Mouse (Mus musculus): ENCODE measurements around the gene Ap1m1. TPM values are rescaled to one million over a fixed set of nuclear protein-coding genes. Genes with fewer than 3 reads are reported as not detected.
A peak's percentile ranks its signal among the peaks of the same experiment; 100 is the strongest.

Ap1m1 gene
- polyA plus RNA-seq, 1 experiment from 2014 or later, result 40.7 TPM

DNA sequence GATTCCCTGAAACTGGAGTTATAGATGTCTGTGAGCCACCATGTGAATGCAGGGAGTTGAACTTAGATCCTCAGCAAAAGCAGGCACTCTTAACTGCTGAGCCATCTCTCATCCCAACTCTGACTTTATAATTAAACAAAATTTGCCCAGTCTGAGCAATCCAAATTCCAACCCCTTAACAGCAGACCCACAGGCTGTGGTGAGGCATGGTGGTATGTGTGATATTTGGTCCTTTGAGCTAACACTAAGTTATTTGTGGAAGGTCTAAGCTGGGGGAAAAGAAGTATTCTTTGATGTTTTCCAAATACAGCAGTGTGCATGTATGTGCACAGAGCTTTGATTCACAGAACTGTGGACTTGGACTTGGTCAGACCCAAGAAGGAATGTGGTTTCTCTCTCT is 49.2 kb downstream of the Ap1m1 start:
- Histone ChIP-seq H3K27me3 (ENCODE audit: insufficient read depth, low read length) (no peaks in the 10 kb centered on the region), H3K9me3 (ENCODE audit: low read length) (no peaks in the 10 kb centered on the region), H3K27ac (ENCODE audit: low read depth) (no peak overlapping the region), H3K4me2 (ENCODE audit: low read depth, low read length) (no peak overlapping the region), H3K4me3 (ENCODE audit: low read depth, low read length) (no peak overlapping the region), H3K9ac (replicated peaks) (no peak overlapping the region), H3K4me1 (ENCODE audit: insufficient read depth) (peaks cover 8% of the 10 kb centered on the region), H3K36me3 (replicated peaks; ENCODE audit: insufficient read depth, low read length) (no peaks in the 10 kb centered on the region)
- no peak for TF ChIP-seq CTCF (IDR thresholded peaks at IDR 0.05; ENCODE audit: low read depth)
- TF ChIP-seq EP300 (IDR thresholded peaks at IDR 0.05; ENCODE audit: low read depth), result no peak
- no peak for DNase-seq
- no peak for ATAC-seq

- Histone ChIP-seq H3K9me3 (ENCODE audit: low read length) (no peaks in the 10 kb centered on the region), H3K4me1 (ENCODE audit: insufficient read depth) (peaks cover 14% of the 10 kb centered on the region), H3K4me2 (ENCODE audit: low read depth, low read length) (no peak overlapping the region), H3K4me3 (ENCODE audit: low read depth, low read length) (no peak overlapping the region), H3K9ac (replicated peaks) (no peak overlapping the region), H3K27me3 (ENCODE audit: insufficient read depth, low read length) (no peaks in the 10 kb centered on the region), H3K36me3 (replicated peaks; ENCODE audit: insufficient read depth, low read length) (no peaks in the 10 kb centered on the region), H3K27ac (ENCODE audit: low read depth) (no peak overlapping the region)
- DNase-seq, result no peak
- TF ChIP-seq EP300 (IDR thresholded peaks at IDR 0.05; ENCODE audit: low read depth) (no peak), CTCF (IDR thresholded peaks at IDR 0.05; ENCODE audit: low read depth) (no peak)
- ATAC-seq, result no peak
- WGBS (ENCODE audit: insufficient replicate concordance), result 58% methylated on average over 2 of the region's 2 CpGs
These were observed 51.3 kb downstream of the Ap1m1 start for GRCm38 (mm10) chr8:72291104-72291503.

DNA sequence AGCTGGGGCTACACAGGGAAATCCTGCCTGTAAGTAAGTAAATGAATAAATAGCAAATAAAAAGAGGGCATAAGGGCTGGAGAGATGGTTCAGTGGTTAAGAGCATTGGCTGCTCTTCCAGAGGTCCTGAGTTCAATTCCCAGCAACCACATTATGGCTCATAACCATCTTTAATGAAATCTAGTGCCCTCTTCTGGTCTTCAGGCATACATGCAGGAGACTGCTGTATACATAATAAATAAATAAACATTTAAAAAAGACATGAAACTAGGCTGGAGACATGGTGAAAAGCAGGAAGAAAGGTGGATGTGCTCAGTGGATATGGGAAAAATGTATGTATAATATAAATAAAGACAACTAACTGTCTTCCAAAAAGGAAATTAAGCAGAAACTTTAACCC is 53.5 kb downstream of the Ap1m1 start:
- no peak overlapping the region for H3K4me2 ChIP-seq (ENCODE audit: low read depth, low read length)
- H3K9me3 ChIP-seq (ENCODE audit: low read length), result no peaks in the 10 kb centered on the region
- H3K4me3 ChIP-seq (ENCODE audit: low read depth, low read length), result no peak overlapping the region
- TF ChIP-seq EP300 (IDR thresholded peaks at IDR 0.05; ENCODE audit: low read depth) (no peak), CTCF (IDR thresholded peaks at IDR 0.05; ENCODE audit: low read depth) (peak; percentile 27; the same call in 1 of the 2 replicates)
- DNase-seq, result no peak
- H3K4me1 ChIP-seq (ENCODE audit: insufficient read depth), result peaks cover 14% of the 10 kb centered on the region
- H3K36me3 ChIP-seq (replicated peaks; ENCODE audit: insufficient read depth, low read length), result no peaks in the 10 kb centered on the region
- H3K27me3 ChIP-seq (ENCODE audit: insufficient read depth, low read length), result no peaks in the 10 kb centered on the region
- H3K9ac ChIP-seq (replicated peaks), result no peak overlapping the region
- H3K27ac ChIP-seq (ENCODE audit: low read depth), result no peak overlapping the region
- ATAC-seq, result no peak

DNA sequence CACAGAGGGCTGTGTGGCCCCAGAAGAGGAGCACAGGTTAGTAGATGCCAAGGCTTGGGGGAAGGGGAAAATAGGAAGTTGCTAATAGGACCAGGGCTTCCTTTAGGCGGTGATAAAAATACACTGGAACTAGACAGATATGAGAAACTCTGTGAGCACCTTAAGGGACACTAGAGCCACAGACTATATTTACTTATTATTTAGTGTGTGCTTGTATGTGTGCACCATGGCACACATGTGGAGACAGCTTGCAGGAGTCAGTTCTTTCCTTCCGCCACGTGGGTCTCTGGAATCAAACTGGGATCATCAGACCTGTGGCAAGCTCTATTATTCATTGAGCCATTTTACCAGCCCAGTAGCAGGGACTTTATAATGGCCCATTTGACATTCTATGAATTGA is 55.3 kb downstream of the Ap1m1 start:
- DNase-seq, result no peak
- Histone ChIP-seq H3K27me3 (ENCODE audit: insufficient read depth, low read length) (no peaks in the 10 kb centered on the region), H3K9ac (replicated peaks) (no peak overlapping the region), H3K4me1 (ENCODE audit: insufficient read depth) (peaks cover 14% of the 10 kb centered on the region), H3K4me2 (ENCODE audit: low read depth, low read length) (peak overlapping the region; percentile 11; the same call in 1 of the 2 replicates), H3K9me3 (ENCODE audit: low read length) (no peaks in the 10 kb centered on the region), H3K36me3 (replicated peaks; ENCODE audit: insufficient read depth, low read length) (no peaks in the 10 kb centered on the region), H3K4me3 (ENCODE audit: low read depth, low read length) (no peak overlapping the region), H3K27ac (ENCODE audit: low read depth) (peak overlapping the region; percentile 81)
- 43% methylated on average over 3 of the region's 3 CpGs for WGBS (ENCODE audit: insufficient replicate concordance)
- no peak for ATAC-seq
- TF ChIP-seq CTCF (IDR thresholded peaks at IDR 0.05; ENCODE audit: low read depth) (no peak), EP300 (IDR thresholded peaks at IDR 0.05; ENCODE audit: low read depth) (no peak)

- Histone ChIP-seq H3K27ac (ENCODE audit: low read depth) (peak overlapping the region; percentile 81), H3K36me3 (replicated peaks; ENCODE audit: insufficient read depth, low read length) (no peaks in the 10 kb centered on the region), H3K4me2 (ENCODE audit: low read depth, low read length) (peak overlapping the region; percentile 19; the same call in 1 of the 2 replicates), H3K9me3 (ENCODE audit: low read length) (no peaks in the 10 kb centered on the region), H3K4me3 (ENCODE audit: low read depth, low read length) (no peak overlapping the region), H3K27me3 (ENCODE audit: insufficient read depth, low read length) (no peaks in the 10 kb centered on the region), H3K9ac (replicated peaks) (no peak overlapping the region), H3K4me1 (ENCODE audit: insufficient read depth) (peaks cover 14% of the 10 kb centered on the region)
- TF ChIP-seq EP300 (IDR thresholded peaks at IDR 0.05; ENCODE audit: low read depth) (peak; percentile 74; the same call in 1 of the 2 replicates), CTCF (IDR thresholded peaks at IDR 0.05; ENCODE audit: low read depth) (no peak)
- ATAC-seq, result peak; percentile 85
- DNase-seq, result peak; percentile 43
- 31% methylated on average over 8 of the region's 8 CpGs for WGBS (ENCODE audit: insufficient replicate concordance)
These were observed 55.9 kb downstream of the Ap1m1 start for GRCm38 (mm10) chr8:72295679-72296078.

GRCm38 (mm10) chr8:72296561-72296960 is 56.7 kb downstream of the Ap1m1 start:
- ATAC-seq, result no peak
- TF ChIP-seq EP300 (IDR thresholded peaks at IDR 0.05; ENCODE audit: low read depth), result no peak
- TF ChIP-seq CTCF (IDR thresholded peaks at IDR 0.05; ENCODE audit: low read depth), result no peak

GRCm38 (mm10) chr8:72298928-72299327 is 59.1 kb downstream of the Ap1m1 start:
- peaks cover 20% of the 10 kb centered on the region for H3K4me1 ChIP-seq (ENCODE audit: insufficient read depth)
- H3K9ac ChIP-seq (replicated peaks), result no peak overlapping the region
- no peak overlapping the region for H3K4me2 ChIP-seq (ENCODE audit: low read depth, low read length)
- no peak overlapping the region for H3K27ac ChIP-seq (ENCODE audit: low read depth)
- ATAC-seq (no peak), DNase-seq (no peak)
- H3K4me3 ChIP-seq (ENCODE audit: low read depth, low read length), result no peak overlapping the region
- no peaks in the 10 kb centered on the region for H3K27me3 ChIP-seq (ENCODE audit: insufficient read depth, low read length)
- TF ChIP-seq EP300 (IDR thresholded peaks at IDR 0.05; ENCODE audit: low read depth) (no peak), CTCF (IDR thresholded peaks at IDR 0.05; ENCODE audit: low read depth) (no peak)
- WGBS (ENCODE audit: insufficient replicate concordance), result 92% methylated on average over 1 of the region's 1 CpGs
- H3K9me3 ChIP-seq (ENCODE audit: low read length), result no peaks in the 10 kb centered on the region
- H3K36me3 ChIP-seq (replicated peaks; ENCODE audit: insufficient read depth, low read length), result no peaks in the 10 kb centered on the region

More at GRCm38 (mm10) chr8:72296561-72296960, 56.7 kb downstream of the Ap1m1 start:
- no peaks in the 10 kb centered on the region for H3K36me3 ChIP-seq (replicated peaks; ENCODE audit: insufficient read depth, low read length)
- H3K4me1 ChIP-seq (ENCODE audit: insufficient read depth), result peaks cover 14% of the 10 kb centered on the region
- no peak for DNase-seq
- no peak overlapping the region for H3K9ac ChIP-seq (replicated peaks)
- H3K27ac ChIP-seq (ENCODE audit: low read depth), result peak overlapping the region; percentile 22; the same call in 1 of the 2 replicates
- H3K27me3 ChIP-seq (ENCODE audit: insufficient read depth, low read length), result no peaks in the 10 kb centered on the region
- no peak overlapping the region for H3K4me2 ChIP-seq (ENCODE audit: low read depth, low read length)
- H3K4me3 ChIP-seq (ENCODE audit: low read depth, low read length), result no peak overlapping the region
- WGBS (ENCODE audit: insufficient replicate concordance), result 86% methylated on average over 7 of the region's 8 CpGs
- H3K9me3 ChIP-seq (ENCODE audit: low read length), result no peaks in the 10 kb centered on the region

Data from liver, postnatal 0 days (tissue).